Mouse (Mus musculus): ENCODE measurements around the gene Pik3r2.
"Not testable (repeated sequence)": the region's sequence is repeated elsewhere in the genome, so short reads cannot be mapped to it uniquely, and the experiment has no call there.

The Pik3r2 gene

DNA sequence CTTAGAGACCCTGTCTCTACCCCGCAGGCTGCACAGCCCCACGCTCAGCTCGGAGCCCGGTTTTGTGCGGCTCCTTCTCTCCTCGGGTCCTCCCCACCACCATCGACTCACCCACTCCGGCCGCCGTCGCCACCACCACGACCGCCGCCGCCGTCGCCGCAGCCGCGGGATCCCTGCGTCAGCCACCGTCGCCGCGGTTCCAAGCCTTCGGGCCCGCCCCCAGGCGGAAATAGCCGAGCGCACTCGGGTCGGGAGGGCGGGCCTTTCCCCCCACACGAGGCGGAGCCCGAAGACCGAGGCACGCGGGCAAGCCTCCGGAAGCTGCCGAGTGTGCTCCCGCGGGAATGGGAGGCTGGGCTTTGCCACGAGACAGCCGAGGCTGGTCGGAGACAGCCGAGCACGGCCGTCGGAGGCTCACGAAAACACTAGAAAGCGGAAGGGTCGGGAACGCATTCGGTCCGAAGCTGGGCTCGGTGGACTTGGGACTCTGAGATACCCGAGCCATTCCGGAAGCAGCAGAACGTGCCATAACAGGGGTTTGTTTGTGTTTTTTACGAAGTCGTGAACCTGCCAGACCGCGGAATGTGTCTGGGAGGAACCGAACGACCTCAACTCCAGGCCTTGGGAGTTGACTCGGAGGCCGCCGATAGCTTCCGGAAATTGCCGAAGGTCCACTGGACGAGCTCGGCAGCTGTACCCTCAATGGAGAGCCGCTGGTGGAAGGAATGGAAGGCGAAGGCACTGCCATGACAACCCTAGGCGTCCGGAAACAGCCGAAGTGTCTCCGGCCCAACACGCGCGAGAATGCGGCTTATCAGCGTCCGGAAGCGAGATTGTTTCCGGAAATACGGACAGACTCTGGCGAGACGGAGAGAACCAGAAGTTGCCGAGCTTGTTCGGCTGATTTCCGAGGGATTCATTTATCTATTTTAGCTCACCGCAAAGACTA, at the start of gene Pik3r2:
Gene Pik3r2, minus strand, starts transcription at position 218 of the 949 bp plus-strand sequence.
- DNase-seq = peak; percentile 99

DNA sequence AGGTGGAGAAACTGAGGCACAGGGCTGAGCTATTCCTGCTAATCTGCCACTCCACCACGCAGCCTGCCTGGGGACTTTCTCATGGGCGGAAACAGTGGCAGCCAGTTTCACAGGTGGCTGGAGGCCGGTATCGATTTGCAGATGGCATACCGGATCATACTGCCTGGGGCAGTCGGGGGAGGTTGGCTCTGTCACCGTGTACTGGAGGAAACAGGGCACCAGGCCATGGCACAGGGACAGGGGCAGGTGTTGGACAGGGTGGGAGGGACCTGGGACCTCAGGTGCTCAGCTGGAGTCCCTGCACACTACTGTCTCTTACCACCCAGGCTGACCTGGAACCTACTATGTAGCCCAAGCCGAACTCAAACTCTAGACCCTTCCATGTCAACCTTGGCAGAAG, 49.3 kb upstream of the Pik3r2 start:
- DNase-seq = no peak

DNA sequence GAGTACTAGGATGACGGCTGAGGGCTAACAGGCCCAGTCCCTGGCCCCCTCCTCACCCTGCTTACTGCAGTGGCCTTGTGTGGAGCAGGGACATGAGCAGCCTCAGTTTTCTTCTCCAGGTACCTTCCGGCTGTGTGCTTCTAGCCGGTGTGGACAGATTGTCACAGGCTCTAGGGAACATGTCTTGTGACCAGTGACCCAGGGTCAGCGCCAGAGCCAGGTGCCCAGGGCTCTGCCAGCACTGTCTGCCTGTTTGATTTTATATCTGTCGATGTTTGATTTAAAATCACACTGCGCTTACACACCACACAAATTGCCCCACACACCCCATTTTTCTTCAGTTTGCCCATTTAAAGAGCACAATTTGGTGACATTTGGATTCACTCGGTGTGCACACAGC, 47.3 kb upstream of the Pik3r2 start:
- no peak for DNase-seq

DNA sequence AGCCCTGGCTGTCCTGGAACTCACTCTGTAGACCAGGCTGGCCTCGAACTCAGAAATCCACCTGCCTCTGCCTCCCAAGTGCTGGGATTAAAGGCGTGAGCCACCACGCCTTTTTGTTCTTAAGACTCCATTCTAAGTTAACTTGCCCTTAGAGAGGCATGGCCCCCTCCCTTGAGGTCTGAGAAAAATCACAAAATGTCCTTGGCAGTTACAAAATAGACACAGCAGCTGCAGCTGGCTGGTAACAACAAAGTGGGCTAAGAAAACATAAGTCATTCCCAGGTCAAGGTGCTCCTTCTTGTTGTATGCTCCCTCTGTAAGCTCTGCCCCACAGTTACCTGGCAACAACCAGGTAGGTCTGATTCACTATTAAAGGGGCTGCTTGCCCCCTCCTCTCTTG, 46.1 kb upstream of the Pik3r2 start:
- not testable (repeated sequence) for DNase-seq

DNA sequence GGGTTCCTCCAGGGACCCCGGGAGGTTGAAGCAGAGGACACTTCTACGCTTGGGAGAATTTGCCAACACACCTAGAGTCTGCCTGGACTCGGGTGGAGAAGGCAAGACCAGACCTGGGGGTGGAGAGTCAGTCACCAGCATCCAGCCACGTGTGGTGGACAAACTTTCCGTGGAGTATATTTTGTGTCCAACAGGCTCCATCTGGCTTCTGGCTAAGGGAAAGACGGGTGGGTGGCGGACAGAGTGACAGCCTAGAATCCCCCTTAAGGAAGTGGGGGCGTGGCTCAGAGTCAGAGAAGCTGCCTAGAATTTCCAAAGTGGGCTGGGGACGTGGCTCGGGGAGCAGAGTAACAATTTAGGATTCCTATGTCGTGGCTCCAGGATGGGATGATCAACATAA, 45.5 kb upstream of the Pik3r2 start:
- no peak for DNase-seq

DNA sequence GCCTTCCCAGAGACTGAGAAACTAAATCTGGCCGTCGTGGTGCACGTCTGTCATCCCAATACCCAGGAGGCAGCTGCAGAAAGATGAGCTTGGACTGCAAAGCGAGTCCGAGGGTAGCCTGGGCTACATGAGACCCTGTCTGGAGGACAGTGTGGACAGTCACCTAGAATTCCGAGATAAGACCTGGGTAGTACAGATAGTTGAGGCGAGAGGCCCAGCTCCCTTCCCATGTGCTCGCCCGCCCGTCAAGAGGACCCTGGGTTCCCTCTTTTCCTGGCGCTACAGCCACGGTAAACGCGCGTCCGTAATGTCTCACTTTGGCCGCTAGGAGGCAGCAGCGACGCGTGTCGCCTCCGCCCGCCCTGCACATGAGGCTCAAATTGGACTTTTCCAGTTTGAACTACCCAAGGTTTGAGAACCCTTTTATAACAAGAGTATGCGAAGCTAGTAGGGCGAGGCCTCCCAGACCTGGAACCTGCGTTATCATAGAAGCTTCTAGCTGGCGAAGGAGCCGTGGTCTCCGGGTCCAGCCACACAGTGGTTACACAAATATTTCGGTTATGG, 45.0 kb upstream of the Pik3r2 start:
- peak; percentile 80 for DNase-seq

DNA sequence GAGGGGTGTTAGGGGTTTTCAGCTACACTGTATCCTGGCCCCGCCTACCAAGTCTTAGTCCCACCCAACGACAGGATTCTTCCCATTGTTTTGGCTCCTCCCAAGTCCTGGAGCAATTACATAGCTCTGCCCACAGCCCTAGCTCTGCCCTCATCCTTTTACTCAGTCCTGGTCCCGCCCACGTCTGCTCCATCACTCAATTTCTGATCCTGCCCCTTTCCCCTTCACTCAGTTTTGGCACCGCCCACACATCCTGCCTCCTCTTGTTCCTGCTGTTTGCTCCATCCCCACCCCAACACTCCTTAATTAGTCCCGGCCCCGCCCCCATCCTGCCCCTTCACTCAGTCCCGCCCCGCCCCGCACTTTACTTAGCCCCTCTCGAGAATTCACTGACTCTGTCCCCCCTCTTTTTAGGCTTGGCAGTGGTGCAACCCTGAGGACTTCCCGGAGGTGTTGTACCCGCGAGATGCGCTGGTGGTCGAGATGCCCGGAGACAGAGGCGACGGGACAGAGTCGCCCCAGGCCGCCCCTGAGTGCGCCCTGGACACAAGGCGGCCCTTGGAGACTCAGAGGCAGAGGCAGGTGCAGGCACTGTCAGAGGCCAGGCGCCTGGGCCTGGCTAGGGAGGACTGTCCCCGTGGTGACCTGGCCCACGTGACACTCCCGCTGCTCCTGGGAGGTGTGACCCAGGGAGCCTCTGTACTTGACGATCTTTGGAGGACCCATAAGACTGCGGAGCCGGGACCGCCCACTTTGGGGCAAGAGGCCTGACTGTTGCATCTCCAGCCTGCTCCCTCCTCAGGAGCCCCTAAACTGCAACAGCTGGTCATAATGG, 43.8 kb upstream of the Pik3r2 start:
- peak; percentile 96 for DNase-seq

DNA sequence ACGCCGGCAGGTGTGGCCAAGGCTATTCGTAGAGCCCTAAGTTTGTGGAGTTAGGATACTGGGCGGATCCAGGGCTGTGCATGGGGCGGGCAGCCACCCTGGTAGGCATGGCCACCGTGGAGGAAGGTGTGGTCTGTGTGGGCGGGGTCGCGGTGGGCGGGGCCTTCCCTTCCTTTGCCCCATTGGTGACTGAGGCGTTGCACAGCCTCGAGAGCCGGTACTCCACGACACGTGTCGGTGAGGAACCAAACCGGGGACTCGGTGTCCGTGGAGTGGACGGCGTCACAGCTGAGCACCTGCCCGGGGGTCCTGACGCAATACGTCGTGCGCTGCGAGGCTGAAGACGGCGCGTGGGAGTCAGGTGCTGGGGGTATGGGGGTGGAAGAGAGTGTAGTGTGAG, 40.2 kb upstream of the Pik3r2 start:
- peak; percentile 81 for DNase-seq

DNA sequence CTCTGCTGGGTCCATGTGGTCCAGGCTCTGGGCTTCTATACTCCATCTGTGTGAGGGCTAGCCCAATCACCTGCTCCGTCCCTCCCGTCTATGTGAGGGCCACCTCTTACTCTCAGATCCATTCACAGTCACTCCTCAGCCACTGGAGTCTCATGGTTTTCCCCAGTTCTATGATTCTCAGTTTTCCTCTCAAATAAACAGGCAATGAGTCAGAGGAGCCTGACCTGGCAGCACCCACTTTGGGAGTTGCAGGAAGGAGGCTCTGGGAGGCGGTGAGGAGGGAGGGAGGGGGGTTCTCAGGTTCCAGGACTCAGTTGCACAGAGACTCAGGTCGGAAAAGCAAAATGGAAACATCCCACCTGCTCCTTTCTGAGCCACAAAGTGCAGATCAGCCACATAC, 36.4 kb upstream of the Pik3r2 start:
- DNase-seq = no peak

DNA sequence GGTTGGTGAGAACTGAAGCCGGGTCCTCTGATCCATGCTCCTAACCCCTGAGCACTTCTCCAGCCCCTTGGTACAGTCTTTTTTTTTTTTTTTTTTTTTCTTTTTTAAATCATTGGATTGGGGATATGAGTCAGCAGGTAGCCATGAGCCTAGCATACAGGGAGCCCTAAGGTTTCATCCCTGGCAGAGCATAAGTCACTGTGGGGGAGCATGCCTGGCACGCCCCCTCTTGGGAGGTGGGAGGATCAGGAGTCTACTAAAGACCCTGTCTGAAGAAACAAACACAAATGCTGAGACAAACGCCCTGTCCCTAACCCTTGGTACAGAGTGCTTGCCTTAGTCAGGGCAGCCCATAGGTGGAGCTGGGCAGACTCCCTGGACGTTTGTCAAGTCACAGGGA, 35.5 kb upstream of the Pik3r2 start:
- DNase-seq = no peak

DNA sequence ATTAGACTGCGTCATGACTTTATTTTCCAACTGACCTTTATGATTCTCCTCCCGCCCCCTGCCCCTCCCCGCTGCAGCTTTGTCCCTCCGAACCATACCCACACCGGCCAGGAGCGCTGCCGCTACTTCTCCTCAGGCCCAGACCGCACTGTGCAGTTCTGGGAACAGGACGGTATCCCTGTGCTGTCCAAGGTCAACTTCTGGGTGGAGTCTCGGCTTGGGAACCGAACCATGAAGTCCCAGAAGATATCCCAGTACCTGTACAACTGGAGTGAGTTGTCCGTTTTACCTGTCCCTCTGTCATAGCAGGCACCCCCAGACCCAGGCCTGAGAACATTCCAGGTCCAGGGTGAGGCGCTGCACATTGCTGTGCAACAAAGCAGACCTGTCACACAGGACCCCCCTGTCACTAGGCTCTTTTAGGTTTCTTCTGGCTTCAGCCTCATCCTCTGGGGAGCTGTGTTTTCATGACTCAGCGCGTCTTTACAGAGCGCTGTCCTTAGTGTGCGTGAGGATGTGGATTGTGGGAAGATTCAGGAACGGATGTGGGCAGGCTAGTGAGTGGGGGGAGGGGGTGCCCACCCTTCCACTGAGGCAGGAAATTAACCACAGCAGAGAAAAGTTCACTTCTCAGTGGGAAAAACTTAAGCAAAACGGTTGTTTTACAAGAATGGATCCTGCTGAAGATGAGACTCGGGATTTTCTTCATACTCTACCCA, 34.6 kb upstream of the Pik3r2 start:
- DNase-seq = no peak

DNA sequence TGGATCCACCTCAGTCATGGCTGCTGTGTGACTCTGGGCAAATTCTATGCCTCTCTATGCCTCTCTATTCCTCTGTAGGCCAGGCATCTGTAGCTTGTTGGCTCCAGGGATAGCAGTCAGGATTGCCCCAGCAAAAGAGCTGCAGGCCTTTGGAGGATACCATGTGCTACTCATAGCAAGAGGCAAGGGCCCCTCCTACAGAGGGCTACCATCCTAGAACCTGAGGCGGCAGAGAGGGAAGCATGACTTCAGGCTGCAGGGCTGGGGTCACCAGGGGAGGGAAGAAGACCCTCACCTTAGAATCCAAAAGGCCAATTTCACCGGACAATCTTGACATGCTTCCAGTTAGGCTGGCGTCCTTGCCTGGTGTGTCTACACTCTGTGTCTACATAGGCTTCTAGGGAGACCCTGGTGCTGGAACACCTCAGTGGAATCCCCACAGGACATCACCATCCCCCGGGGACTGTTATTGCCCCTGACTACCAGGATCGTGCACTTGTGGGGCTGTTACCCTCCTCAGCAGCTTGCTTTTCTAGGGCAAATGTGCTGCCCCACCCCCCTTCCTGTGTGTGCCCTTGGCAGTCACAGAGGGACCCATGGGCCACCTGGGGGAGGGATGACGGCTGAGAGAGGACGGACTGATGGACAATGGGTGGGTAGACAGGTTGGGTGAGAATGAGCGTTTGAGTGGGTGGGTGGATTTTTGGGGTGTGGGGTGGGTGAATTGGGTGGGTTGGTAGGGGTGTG, 32.6 kb upstream of the Pik3r2 start:
- DNase-seq = no peak

DNA sequence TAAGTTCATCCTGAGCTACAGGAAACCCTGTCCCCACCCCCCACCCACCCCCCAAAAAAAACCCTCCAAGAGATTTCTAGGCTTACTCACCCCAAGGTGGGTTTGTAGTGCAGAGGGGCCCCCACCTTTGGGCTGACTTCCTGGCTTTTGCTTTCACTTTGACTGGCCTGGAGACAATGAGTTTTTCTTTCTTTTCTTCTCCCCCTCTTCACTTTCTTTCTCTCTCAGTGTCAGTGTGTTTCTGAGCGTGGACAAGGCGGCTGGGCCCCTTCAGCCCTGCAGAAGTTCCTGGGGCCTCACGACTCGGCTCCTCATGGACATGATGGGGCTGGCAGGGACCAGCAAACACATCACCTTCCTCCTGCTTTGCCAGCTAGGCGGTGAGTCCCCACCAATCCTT, 31.7 kb upstream of the Pik3r2 start, which contains the start of gene Il12rb1:
Gene Il12rb1, plus strand, starts transcription at position 211 of the 400 bp plus-strand sequence.
- no peak for DNase-seq

DNA sequence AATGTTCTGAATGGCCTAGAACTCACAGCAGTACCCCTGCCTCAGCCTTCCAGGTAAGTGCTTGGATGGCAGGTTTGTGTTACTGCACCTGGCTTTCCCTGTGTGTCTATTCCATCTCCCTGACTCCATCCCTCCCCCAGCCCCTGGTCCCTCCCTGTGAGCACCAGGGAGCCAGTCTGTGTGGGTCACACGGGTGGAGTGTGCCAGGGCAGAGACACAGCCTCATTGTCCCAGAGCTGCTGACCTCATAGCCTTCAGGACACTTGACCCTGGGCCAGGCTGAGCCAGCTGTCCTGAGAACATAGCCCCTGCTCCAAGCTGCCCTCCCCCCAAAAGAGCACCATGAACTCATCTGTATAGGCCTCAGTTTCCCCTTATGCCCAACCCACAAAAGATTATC, 30.8 kb upstream of the Pik3r2 start:
- no peak for DNase-seq

DNA sequence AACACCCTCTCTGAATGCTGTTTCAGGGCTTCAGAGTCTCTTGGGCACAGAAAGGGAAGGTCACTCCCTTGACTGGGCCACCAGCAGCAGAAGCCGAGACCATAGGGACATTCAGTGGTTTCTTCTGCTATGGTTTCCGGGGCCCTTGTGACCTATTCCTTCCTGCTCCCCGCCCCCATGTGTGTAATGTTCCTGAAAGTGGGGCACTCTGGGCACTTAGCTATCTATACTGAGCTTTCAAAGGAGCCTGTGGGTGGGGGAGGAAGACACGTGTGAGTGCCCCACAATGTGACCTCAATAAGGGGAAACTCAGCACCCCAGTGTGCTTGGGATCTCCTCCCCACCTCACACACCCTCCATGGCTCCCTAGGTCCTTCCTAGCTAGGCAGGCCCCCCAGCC, 30.0 kb upstream of the Pik3r2 start:
- DNase-seq = peak; percentile 56

DNA sequence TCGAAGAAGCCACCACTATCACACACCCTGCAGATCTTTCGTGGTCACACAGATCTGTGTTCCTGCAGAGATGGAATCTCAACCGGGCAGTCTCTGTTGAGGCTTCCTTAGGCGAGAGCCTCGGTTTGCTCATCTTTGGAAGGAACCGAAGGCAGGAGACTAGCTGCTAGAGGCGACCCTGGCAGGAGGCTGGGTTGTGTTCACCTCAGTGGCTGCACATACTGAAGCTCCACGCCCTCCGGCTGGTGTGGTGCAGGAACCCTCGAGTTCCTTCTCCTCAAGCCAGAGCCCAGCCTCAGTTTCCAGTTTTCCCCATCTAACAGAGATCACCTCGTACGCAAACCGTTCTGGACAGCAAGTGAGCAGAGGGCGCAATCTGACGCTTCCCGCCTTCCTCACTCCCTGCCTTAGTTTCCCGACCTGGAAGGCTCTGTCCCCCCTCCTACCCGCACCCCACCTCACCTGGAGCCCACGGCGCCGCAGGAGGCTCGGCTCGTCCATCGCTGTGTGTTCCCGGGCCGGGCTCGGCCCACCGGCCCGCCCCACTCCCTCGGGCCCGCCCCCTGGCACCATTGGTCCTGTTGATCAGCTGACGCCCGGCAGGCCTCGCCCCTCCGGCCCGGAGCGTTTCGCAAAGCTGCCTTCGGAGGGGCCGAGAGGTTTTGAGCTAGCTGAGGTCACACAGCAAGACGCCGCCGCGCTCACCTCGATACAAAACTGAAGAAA, 28.1 kb upstream of the Pik3r2 start, which contains the start of gene Mast3:
Gene Mast3, minus strand, starts transcription at position 574 of the 726 bp plus-strand sequence.
- DNase-seq = peak; percentile 93

DNA sequence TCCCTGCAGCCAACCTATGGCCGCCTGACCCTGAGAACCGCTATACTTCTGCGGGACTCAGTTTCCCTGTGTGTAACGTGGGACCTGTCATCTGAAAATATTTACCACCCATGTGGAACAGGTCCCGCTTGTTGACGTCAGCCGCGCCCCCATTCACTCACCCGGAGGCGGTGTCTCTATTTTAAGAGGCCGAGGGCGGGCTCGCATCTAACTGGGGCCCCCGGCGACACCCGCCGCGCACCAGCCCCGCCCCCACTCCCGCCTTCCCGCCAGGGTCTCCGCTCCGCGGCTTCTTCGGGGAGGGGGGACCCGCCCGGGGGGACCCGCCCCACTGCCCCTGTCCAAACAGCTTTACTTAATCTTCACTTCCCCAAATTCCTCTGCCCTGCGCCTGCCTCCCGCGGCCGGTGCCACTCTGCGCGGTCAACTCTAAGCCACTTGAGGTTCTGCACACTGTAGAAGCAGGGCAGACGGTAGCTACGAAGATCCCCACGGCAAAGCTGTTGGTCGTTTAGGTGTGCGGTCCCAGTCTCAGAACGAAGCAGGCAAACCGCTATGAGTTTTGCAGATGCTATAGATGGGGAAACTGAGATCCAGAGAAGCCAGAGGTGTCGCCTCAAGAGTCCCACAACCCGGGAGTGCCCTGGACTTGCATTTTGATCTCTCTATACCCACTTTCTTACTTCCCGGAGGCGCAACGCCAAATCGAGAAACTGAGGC, 27.4 kb upstream of the Pik3r2 start:
- DNase-seq = peak; percentile 64

DNA sequence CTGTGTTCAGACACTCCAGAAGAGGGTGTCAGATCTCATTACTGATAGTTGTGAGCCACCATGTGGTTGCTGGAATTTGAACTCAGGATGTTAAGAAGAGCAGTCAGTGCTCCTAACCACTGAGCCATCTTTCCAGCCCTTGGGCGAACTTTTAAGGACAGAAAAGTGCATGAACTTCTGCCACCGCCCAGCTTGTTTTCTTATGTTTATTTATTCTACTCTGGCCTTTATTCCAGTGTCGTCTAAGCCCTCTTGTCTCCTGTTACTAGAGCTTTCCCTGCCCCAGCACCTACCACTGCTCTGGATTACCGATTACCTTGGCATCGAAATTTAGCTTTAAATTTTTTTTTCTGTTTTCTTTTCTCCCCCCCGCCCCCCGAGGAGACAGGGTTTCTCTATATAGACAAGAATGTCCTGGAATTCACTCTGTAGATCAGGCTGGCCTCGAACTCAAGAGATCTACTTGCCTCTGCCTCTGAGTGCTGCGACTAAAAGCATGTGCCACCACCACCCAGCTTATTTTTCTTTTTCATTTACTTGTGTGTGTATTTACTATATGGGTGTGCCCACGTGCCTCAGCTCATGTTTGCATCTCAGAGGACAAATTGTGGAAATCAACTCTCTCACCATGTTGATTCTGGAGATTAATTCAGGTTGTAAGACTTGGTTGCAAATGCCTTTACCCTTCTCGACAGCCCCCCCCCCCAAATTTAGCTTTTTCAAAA, 26.4 kb upstream of the Pik3r2 start:
- DNase-seq = no peak

DNA sequence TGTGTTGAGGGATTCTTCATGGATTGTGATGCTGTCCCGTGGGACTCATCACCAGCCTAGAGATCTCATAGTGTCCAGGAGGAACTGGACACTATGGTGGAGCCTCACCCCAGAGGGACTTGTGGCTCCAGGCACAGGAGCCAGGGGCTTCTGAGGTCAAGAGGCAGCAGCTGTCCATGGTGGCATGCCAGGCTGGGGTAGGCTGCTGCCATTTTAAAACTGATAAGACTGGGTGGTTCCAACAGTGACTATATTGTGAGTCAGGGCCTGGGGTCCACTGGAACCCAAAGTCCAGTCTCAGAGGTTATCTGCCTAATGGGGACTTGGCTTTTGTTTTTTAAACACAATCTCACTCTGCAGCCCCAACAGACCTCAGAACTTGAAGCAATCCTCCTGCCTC, 25.3 kb upstream of the Pik3r2 start:
- DNase-seq = no peak

DNA sequence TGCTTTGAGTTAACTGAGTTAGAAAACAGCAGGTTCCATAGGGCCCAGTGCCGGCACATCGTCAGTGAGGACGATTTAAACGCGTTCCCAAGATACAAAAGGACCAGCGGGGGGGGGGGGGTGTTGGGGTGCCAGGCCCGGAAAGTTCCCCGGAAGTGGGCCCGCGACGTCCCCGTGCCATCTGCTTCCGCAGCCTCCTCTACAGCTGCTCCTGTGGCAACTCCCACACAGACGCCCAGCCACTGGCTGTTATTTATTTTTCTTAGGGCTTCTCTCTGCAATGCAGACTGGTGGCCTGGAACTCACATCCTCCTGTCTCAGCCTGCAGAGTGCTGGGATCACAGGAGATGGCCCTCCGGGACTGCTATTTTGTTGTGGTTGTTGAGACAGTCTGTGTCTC, 24.6 kb upstream of the Pik3r2 start:
- no peak for DNase-seq
